Mouse (Mus musculus) cerebellum, adult 2 months (tissue): ENCODE measurements around the gene Npy4r.

Source experiments
- CTCF ChIP-seq: fragments of 200-500 bp; IDR thresholded peaks from 2 replicates; pipeline ENCODE4 v1.5.1; 2011; ENCODE audit warnings: low read depth, mild to moderate bottlenecking, control low read depth, low read length, moderate library complexity, borderline replicate concordance; ENCODE audit not compliant: insufficient read depth
- POLR2A ChIP-seq: fragments of 200-500 bp; IDR thresholded peaks from 2 replicates; pipeline ENCODE4 v1.6.1; 2011; ENCODE audit warnings: low read length, control low read depth, borderline replicate concordance; ENCODE audit not compliant: insufficient read depth

DNA sequence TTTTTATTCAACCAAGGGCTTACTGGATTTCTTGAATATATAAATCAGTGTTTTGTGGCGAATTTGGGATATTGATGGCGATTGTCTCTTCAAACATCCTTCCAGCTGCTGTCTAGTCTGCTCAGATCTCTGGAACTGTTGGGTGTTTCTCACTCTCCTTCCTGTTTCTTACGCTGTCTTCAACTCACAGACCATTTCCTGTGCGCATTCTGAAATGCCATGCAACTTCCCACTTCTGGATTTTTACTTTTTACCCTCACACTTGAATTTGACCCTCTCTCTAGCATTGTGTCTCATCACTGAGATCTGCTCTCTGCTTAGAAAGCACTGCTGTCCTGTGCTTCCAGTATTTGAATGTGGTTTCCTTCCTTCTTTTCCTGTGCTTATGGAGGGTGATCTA is 44.7 kb downstream of the Npy4r start:
- TF ChIP-seq POLR2A (no peak), CTCF (no peak)
